In the genomic region with DNA sequence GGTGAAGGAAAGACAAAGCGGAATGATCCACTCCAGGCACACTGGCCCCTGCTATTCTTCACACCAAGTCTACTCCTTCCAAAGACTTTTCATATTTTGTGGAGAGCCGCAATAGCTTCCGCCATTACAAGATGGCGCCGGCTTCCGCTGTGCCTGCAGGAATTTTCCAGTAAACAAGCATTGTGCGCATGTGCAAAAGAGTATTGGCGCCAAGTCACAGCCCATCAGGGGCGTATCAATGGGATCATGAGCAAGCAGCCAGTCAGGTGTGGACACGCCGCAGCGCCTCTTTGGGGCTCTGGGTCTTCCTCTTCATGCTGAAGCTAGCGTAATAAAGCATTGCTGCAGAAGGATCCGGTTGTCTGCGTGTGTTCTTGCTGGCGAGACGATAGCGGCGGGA, we compare ENCODE assay signal across 18 mouse cellular contexts.
"Had no signal": no experiment of that assay in that cellular context is flagged by ENCODE, and none has a peak within 500 bp of the region (broad histone marks: within the 10 kb centered on the region; RNA-seq: fewer than 3 reads in every experiment).

No protein-coding gene starts in this region.

- H3K9me3 ChIP-seq: lung, embryonic 15.5 days; midbrain, embryonic 10.5 days; midbrain, embryonic 12.5 days; neural tube, embryonic 13.5 days; neural tube, embryonic 15.5 days had no signal

- H3K27me3 ChIP-seq: lung, embryonic 15.5 days; midbrain, embryonic 12.5 days; neural tube, embryonic 13.5 days; neural tube, embryonic 15.5 days had no signal

- H3K4me3 ChIP-seq: lung, embryonic 15.5 days; midbrain, embryonic 10.5 days; midbrain, embryonic 12.5 days; myocyte; neural tube, embryonic 13.5 days; neural tube, embryonic 15.5 days had no signal

- H3K4me1 ChIP-seq: lung, embryonic 15.5 days; midbrain, embryonic 10.5 days; midbrain, embryonic 12.5 days; neural tube, embryonic 13.5 days; neural tube, embryonic 15.5 days had no signal

- H3K36me3 ChIP-seq: lung, embryonic 15.5 days; midbrain, embryonic 10.5 days; midbrain, embryonic 12.5 days; neural tube, embryonic 13.5 days; neural tube, embryonic 15.5 days had no signal

- DNase-seq: lung, adult 18-20 months; lung, postnatal 14 days; lung, postnatal 4 days; midbrain, embryonic 14.5 days; retina, postnatal 1 day; right cerebral cortex, adult 18-20 months; right cerebral cortex, postnatal 25 days; right cerebral cortex, postnatal 4 days; spleen, adult 18-20 months; thymus, adult 2 months; thymus, postnatal 25 days; thymus, postnatal 4 days had no signal
